Mouse (Mus musculus) MEL (cell line): ENCODE results near the gene Pnldc1. TPM values are rescaled to one million over a fixed set of nuclear protein-coding genes. Genes with fewer than 3 reads are reported as not detected.

Source experiments
- DNase-seq: peaks from one replicate; pipeline ENCODE4 v3.0.0; 2011; ENCODE audit warnings: low read depth, low spot score
- H3K27ac ChIP-seq: 2 replicates; pipeline ENCODE4 v1.5.1; 2012; ENCODE audit warnings: low read depth, mild to moderate bottlenecking, control low read depth, low read length, moderate library complexity; ENCODE audit not compliant: control insufficient read depth
- H3K27me3 ChIP-seq, 2 experiments: fragments of 150-350 bp in 1 of 2; sonication (generic) in 1 of 2; 2 replicates each; pipeline ENCODE4 v1.6.1; 2012; ENCODE audit warnings: low read length in 2 of 2, mild to moderate bottlenecking in 2 of 2, improper control_type of control experiment in 1 of 2, moderate library complexity in 1 of 2; ENCODE audit not compliant: insufficient read depth in 2 of 2, control insufficient read depth in 1 of 2
- H3K36me3 ChIP-seq, 2 experiments: 2 replicates each; pipeline ENCODE4 v1.6.1; 2012 to 2014; ENCODE audit warnings: low read length in 2 of 2, improper control_type of control experiment in 1 of 2, inconsistent platforms in 1 of 2, mild to moderate bottlenecking in 1 of 2; ENCODE audit not compliant: insufficient read depth in 2 of 2, control insufficient read depth in 1 of 2
- H3K4me1 ChIP-seq, 2 experiments: fragments of 150-350 bp in 1 of 2; sonication (generic) in 1 of 2; 2 replicates each; pipeline ENCODE4 v1.6.1; 2012; ENCODE audit warnings: low read length in 2 of 2, improper control_type of control experiment in 1 of 2, mild to moderate bottlenecking in 1 of 2; ENCODE audit not compliant: insufficient read depth in 2 of 2, control insufficient read depth in 1 of 2
- H3K4me3 ChIP-seq, 2 experiments: fragments of 150-350 bp in 1 of 2; sonication (generic) in 1 of 2; 2 replicates each; pipeline ENCODE4 v1.5.1; 2012; ENCODE audit warnings: low read depth in 2 of 2, low read length in 2 of 2, mild to moderate bottlenecking in 2 of 2, moderate library complexity in 2 of 2, control low read depth in 1 of 2, improper control_type of control experiment in 1 of 2; ENCODE audit not compliant: control insufficient read depth in 1 of 2, insufficient read depth in 1 of 2
- H3K79me2 ChIP-seq: 2 replicates; pipeline ENCODE4 v1.6.1; 2012; ENCODE audit warnings: mild to moderate bottlenecking, low read length, moderate library complexity; ENCODE audit not compliant: control insufficient read depth, poor library complexity, insufficient read depth
- H3K9ac ChIP-seq: 2 replicates; pipeline ENCODE4 v1.6.1; 2012; ENCODE audit warnings: low read depth, mild to moderate bottlenecking, control low read depth, low read length, moderate library complexity; ENCODE audit not compliant: control insufficient read depth, poor library complexity, severe bottlenecking
- H3K9me3 ChIP-seq: fragments of 150-350 bp; sonication (generic); replicated peaks from 2 replicates; pipeline ENCODE4 v1.6.1; 2012; ENCODE audit warnings: mild to moderate bottlenecking, low read length, improper control_type of control experiment, moderate library complexity; ENCODE audit not compliant: insufficient read depth
- ELF1 ChIP-seq: IDR thresholded peaks from 2 replicates; pipeline ENCODE4 v1.6.1; 2014; ENCODE audit warnings: low read depth, mild to moderate bottlenecking, inconsistent platforms, low read length, improper control_type of control experiment, moderate library complexity
- GABPA ChIP-seq: IDR thresholded peaks from 2 replicates; pipeline ENCODE4 v1.6.1; 2012; ENCODE audit warnings: low read depth, mild to moderate bottlenecking, inconsistent platforms, low read length, improper control_type of control experiment, moderate library complexity
- HCFC1 ChIP-seq: IDR thresholded peaks from 2 replicates; pipeline ENCODE4 v1.6.1; 2012; ENCODE audit warnings: low read depth, mild to moderate bottlenecking, inconsistent platforms, low read length, improper control_type of control experiment, moderate library complexity
- MAX ChIP-seq: IDR thresholded peaks from 2 replicates; pipeline ENCODE4 v1.6.1; 2011; ENCODE audit warnings: low read length, improper control_type of control experiment
- MAZ ChIP-seq: IDR thresholded peaks from 2 replicates; pipeline ENCODE4 v1.6.1; 2012; ENCODE audit warnings: low read depth, mild to moderate bottlenecking, inconsistent platforms, low read length, improper control_type of control experiment
- MEF2A ChIP-seq: IDR thresholded peaks from 2 replicates; pipeline ENCODE4 v1.6.1; 2014; ENCODE audit warnings: low read depth, mild to moderate bottlenecking, inconsistent platforms, low read length, improper control_type of control experiment; ENCODE audit not compliant: poor library complexity, insufficient replicate concordance, severe bottlenecking; ENCODE audit errors: extremely low read depth
- MYC ChIP-seq: IDR thresholded peaks from 2 replicates; pipeline ENCODE4 v1.6.1; 2011; ENCODE audit warnings: low read depth, mild to moderate bottlenecking, low read length, improper control_type of control experiment, moderate library complexity
- NELFE ChIP-seq: IDR thresholded peaks from 2 replicates; pipeline ENCODE4 v1.6.1; 2011; ENCODE audit warnings: low read depth, low read length, improper control_type of control experiment
- NRF1 ChIP-seq: IDR thresholded peaks from 2 replicates; pipeline ENCODE4 v1.6.1; 2014; ENCODE audit warnings: low read depth, mild to moderate bottlenecking, inconsistent platforms, low read length, improper control_type of control experiment, moderate library complexity; ENCODE audit not compliant: poor library complexity, insufficient read depth, severe bottlenecking
- POLR2AphosphoS5 ChIP-seq: IDR thresholded peaks from 2 replicates; pipeline ENCODE4 v1.6.1; 2012; ENCODE audit warnings: low read depth, borderline replicate concordance, mild to moderate bottlenecking, inconsistent platforms, low read length, moderate library complexity, mixed read lengths
- RAD21 ChIP-seq: IDR thresholded peaks from 2 replicates; pipeline ENCODE4 v1.6.1; 2011; ENCODE audit warnings: mild to moderate bottlenecking, low read depth, low read length, improper control_type of control experiment
- RCOR1 ChIP-seq: IDR thresholded peaks from 2 replicates; pipeline ENCODE4 v1.6.1; 2012; ENCODE audit warnings: low read depth, mild to moderate bottlenecking, inconsistent platforms, low read length, improper control_type of control experiment
- SIN3A ChIP-seq: IDR thresholded peaks from 2 replicates; pipeline ENCODE4 v1.6.1; 2012; ENCODE audit warnings: low read length, improper control_type of control experiment, inconsistent platforms
- SMC3 ChIP-seq: IDR thresholded peaks from 2 replicates; pipeline ENCODE4 v1.6.1; 2011; ENCODE audit warnings: low read depth, low read length, improper control_type of control experiment
- TBP ChIP-seq: IDR thresholded peaks from 2 replicates; pipeline ENCODE4 v1.8.0; 2011; ENCODE audit warnings: low read depth, low read length, improper control_type of control experiment
- TCF12 ChIP-seq: IDR thresholded peaks from 2 replicates; pipeline ENCODE4 v1.6.1; 2014; ENCODE audit warnings: low read depth, mild to moderate bottlenecking, inconsistent platforms, low read length, improper control_type of control experiment, moderate library complexity
- UBTF ChIP-seq: IDR thresholded peaks from 2 replicates; pipeline ENCODE4 v1.6.1; 2012; ENCODE audit warnings: low read depth, mild to moderate bottlenecking, inconsistent platforms, low read length, improper control_type of control experiment, moderate library complexity, borderline replicate concordance; ENCODE audit not compliant: insufficient read depth
- USF2 ChIP-seq, 2 experiments: IDR thresholded peaks; 2 replicates each; pipeline ENCODE4 v1.6.1; 2011 to 2012; ENCODE audit warnings: improper control_type of control experiment in 2 of 2, low read length in 2 of 2, borderline replicate concordance in 1 of 2, inconsistent platforms in 1 of 2, low read depth in 1 of 2, mild to moderate bottlenecking in 1 of 2; ENCODE audit not compliant: insufficient read depth in 1 of 2
- ZC3H11A ChIP-seq: IDR thresholded peaks from 2 replicates; pipeline ENCODE4 v1.6.1; 2012; ENCODE audit warnings: low read depth, mild to moderate bottlenecking, inconsistent platforms, low read length, improper control_type of control experiment
- ZNF384 ChIP-seq: IDR thresholded peaks from 2 replicates; pipeline ENCODE4 v1.6.1; 2012; ENCODE audit warnings: low read depth, mild to moderate bottlenecking, inconsistent platforms, low read length, improper control_type of control experiment
- polyA plus RNA-seq, 2 experiments: library from polyadenylated mRNA; stranded (reverse) in 1 of 2; unstranded in 1 of 2; fragments of >175 nt in 1 of 2; fragments of >200 nt in 1 of 2; gene quantifications; 2 replicates each; pipeline versions ENCODE4 v1.2.1 to v1.2.4; 2012; ENCODE audit warnings: low replicate concordance in 2 of 2, low read depth in 1 of 2; ENCODE audit not compliant: insufficient read length in 2 of 2, insufficient read depth in 1 of 2, missing spikeins in 1 of 2
- total RNA-seq: library from RNA; depleted of rRNA; stranded (reverse); fragments of 300-350 nt; gene quantifications from 2 replicates; pipeline ENCODE4 v1.2.3, GENCODE M21; 2012

Gene Pnldc1
- total and polyA plus RNA-seq, 3 experiments = 0.54 to 1.1 TPM; not detected in 1

GRCm38 (mm10) chr17:12854386-12854785, 55.6 kb downstream of the Pnldc1 start:
- peaks cover 0 to 2% of the 10 kb centered on the region in 2 experiments; a peak in 2 of 4 replicates for H3K4me1 ChIP-seq
- TF ChIP-seq MAZ = no peak

GRCm38 (mm10) chr17:12853821-12854220, 56.2 kb downstream of the Pnldc1 start:
- TF ChIP-seq NELFE (no peak), TBP (no peak), ZNF384 (no peak), USF2 (IDR thresholded peaks at IDR 0.05; ENCODE audit: borderline replicate concordance in 1 of 2, insufficient read depth in 1 of 2, low read depth in 1 of 2, low read length in 2 of 2) (no peak), RAD21 (no peak), MAX (no peak), HCFC1 (no peak), POLR2AphosphoS5 (no peak), ZC3H11A (no peak), UBTF (no peak), SMC3 (no peak), NRF1 (no peak)
- Histone ChIP-seq H3K9me3 (no peaks in the 10 kb centered on the region), H3K79me2 (no peaks in the 10 kb centered on the region), H3K27ac (no peak overlapping the region), H3K36me3 (peaks cover 0 to 2% of the 10 kb centered on the region in 2 experiments; a peak in 1 of 4 replicates), H3K4me1 (peaks cover 0 to 2% of the 10 kb centered on the region in 2 experiments; a peak in 2 of 4 replicates), H3K4me3 (no peak overlapping the region), H3K27me3 (no peaks in the 10 kb centered on the region), H3K9ac (no peak overlapping the region)
- DNase-seq = peak; percentile 42

More at GRCm38 (mm10) chr17:12854386-12854785, 55.6 kb downstream of the Pnldc1 start:
- H3K36me3 ChIP-seq = peaks cover 0 to 2% of the 10 kb centered on the region in 2 experiments; a peak in 1 of 4 replicates
- no peaks in the 10 kb centered on the region for H3K27me3 ChIP-seq
- H3K9me3 ChIP-seq = no peaks in the 10 kb centered on the region
- H3K9ac ChIP-seq = no peak overlapping the region
- no peak overlapping the region for H3K4me3 ChIP-seq
- DNase-seq = no peak
- no peak overlapping the region for H3K27ac ChIP-seq
- no peaks in the 10 kb centered on the region for H3K79me2 ChIP-seq

- TF ChIP-seq NELFE = no peak
- TF ChIP-seq TBP = no peak
- TF ChIP-seq GABPA = no peak
- TF ChIP-seq SIN3A = no peak
- TF ChIP-seq TCF12 = no peak
- no peak for TF ChIP-seq ELF1
- TF ChIP-seq MYC = no peak
- no peak for TF ChIP-seq RCOR1
- TF ChIP-seq ZNF384 = no peak
- no peak for TF ChIP-seq MEF2A
- TF ChIP-seq, all 39 proteins: peak for 0
- H3K4me1 ChIP-seq = peaks cover 0 to 2% of the 10 kb centered on the region in 2 experiments; a peak in 1 of 4 replicates
- H3K27me3 ChIP-seq = 0 out of 4 replicates have a peak, but pooled peaks cover 0 to 1% of the 10 kb centered on the region in 2 experiments
- no peak overlapping the region for H3K4me3 ChIP-seq
- no peak for DNase-seq
- H3K27ac ChIP-seq = no peak overlapping the region
- no peaks in the 10 kb centered on the region for H3K9me3 ChIP-seq
- H3K79me2 ChIP-seq = no peaks in the 10 kb centered on the region
- H3K36me3 ChIP-seq = 0 out of 4 replicates have a peak, but pooled peaks cover 0 to 2% of the 10 kb centered on the region in 2 experiments
- no peak overlapping the region for H3K9ac ChIP-seq
Measured at GRCm38 (mm10) chr17:12851689-12852088, 58.3 kb downstream of the Pnldc1 start.
